10 mouse cellular contexts compared by ENCODE assay signal in the genomic region with DNA sequence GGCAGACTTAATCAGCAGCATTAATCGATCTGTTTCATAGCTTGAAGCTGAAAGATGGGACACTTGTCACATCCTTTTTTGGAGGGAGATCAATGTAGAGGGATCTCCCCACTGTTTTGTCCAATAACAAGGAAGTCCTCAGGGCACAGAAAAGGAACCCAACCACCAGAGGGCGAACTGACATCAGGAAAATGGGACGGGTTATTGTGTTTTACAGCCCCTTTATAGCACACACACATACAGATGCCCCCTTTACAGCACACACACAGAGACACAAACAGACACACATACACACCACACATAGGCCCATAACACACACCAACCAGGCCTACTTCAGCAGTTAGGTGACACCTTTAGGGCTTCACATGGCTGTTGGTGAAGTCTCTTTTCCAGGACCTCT. TPM values are rescaled to one million over a fixed set of nuclear protein-coding genes. Genes with fewer than 3 reads are reported as not detected.
DNase-seq lines count a peak whose midpoint lies in the region; ATAC-seq and TF ChIP-seq lines count a peak whose summit lies in the region.
"Had no signal": no experiment of that assay in that cellular context is flagged by ENCODE, and none has a peak within 500 bp of the region (broad histone marks: within the 10 kb centered on the region; RNA-seq: fewer than 3 reads in every experiment).

No protein-coding gene starts in this region.

- H3K27me3 ChIP-seq in limb, embryonic 11.5 days (ENCODE audit: control insufficient read depth, insufficient read depth, low read length), result no peaks in the 10 kb centered on the region
- peaks cover 23% of the 10 kb centered on the region for H3K27me3 ChIP-seq in limb, embryonic 10.5 days (ENCODE audit: low read depth, poor library complexity, severe bottlenecking)
- H3K27me3 ChIP-seq in midbrain, embryonic 14.5 days (ENCODE audit: control insufficient read depth, insufficient read depth, low read length), result no peaks in the 10 kb centered on the region

- H3K4me2 ChIP-seq in limb, embryonic 11.5 days (ENCODE audit: low read depth, severe bottlenecking), result no peak overlapping the region
- no peak overlapping the region for H3K4me2 ChIP-seq in midbrain, embryonic 14.5 days (ENCODE audit: low read length)

- peak; percentile 4 to 6 for DNase-seq in cerebellum, adult 18-20 months
- DNase-seq in cerebellum, adult 9-11 months, result no peak
- DNase-seq in limb, embryonic 11.5 days (ENCODE audit: low spot score), result peak; percentile 32
- no peak for DNase-seq in limb, embryonic 10.5 days (ENCODE audit: low spot score)
- peak; percentile 19 for DNase-seq in kidney, postnatal 14 days
- DNase-seq in midbrain, embryonic 14.5 days, result peak; percentile 37
- no peak for DNase-seq in spleen, postnatal 4 days (ENCODE audit: low spot score in 2 of 2)

- TF ChIP-seq CTCF in cortical plate, adult 2 months (IDR thresholded peaks at IDR 0.05; ENCODE audit: extremely low read depth, insufficient read depth, low read length), result peak; percentile 44

- WGBS in limb, embryonic 11.5 days, result 39% methylated on average over 3 of the region's 3 CpGs
- 47% methylated on average over 3 of the region's 3 CpGs for WGBS in limb, embryonic 10.5 days
- 26% methylated on average over 3 of the region's 3 CpGs for WGBS in midbrain, embryonic 14.5 days

- no peak for TF ChIP-seq POLR2A in cortical plate, adult 2 months (IDR thresholded peaks at IDR 0.05; ENCODE audit: extremely low read depth, insufficient read depth, low read length)

- ATAC-seq in limb, embryonic 11.5 days (ENCODE audit: insufficient number of reproducible peaks, low FRiP score, low TSS enrichment, low read depth), result no peak
- no peak for ATAC-seq in midbrain, embryonic 14.5 days (ENCODE audit: low FRiP score, low TSS enrichment)

- no peak overlapping the region for H3K4me3 ChIP-seq in limb, embryonic 11.5 days (ENCODE audit: low read depth, low read length)
- no peak overlapping the region for H3K4me3 ChIP-seq in limb, embryonic 10.5 days
- H3K4me3 ChIP-seq in cortical plate, adult 2 months (ENCODE audit: insufficient read depth, low read length), result no peak overlapping the region
- H3K4me3 ChIP-seq in midbrain, embryonic 14.5 days (replicated peaks; ENCODE audit: low read depth, low read length), result no peak overlapping the region

- no peaks in the 10 kb centered on the region for H3K9me3 ChIP-seq in limb, embryonic 11.5 days (ENCODE audit: control insufficient read depth, low read length)
- H3K9me3 ChIP-seq in limb, embryonic 10.5 days (replicated peaks), result no peaks in the 10 kb centered on the region
- H3K9me3 ChIP-seq in midbrain, embryonic 14.5 days (ENCODE audit: control insufficient read depth, low read length), result no peaks in the 10 kb centered on the region

- H3K4me1 ChIP-seq in limb, embryonic 11.5 days (ENCODE audit: control insufficient read depth, insufficient read depth, low read length), result no peaks in the 10 kb centered on the region
- H3K4me1 ChIP-seq in limb, embryonic 10.5 days, result no peaks in the 10 kb centered on the region
- H3K4me1 ChIP-seq in cortical plate, adult 2 months (ENCODE audit: control insufficient read depth, insufficient read depth, low read length), result peaks cover 1% of the 10 kb centered on the region; the same call in 1 of the 2 replicates
- H3K4me1 ChIP-seq in midbrain, embryonic 14.5 days (ENCODE audit: control insufficient read depth, insufficient read depth, low read length), result no peaks in the 10 kb centered on the region

- no peaks in the 10 kb centered on the region for H3K36me3 ChIP-seq in limb, embryonic 11.5 days (ENCODE audit: control insufficient read depth, insufficient read depth, low read length)
- no peaks in the 10 kb centered on the region for H3K36me3 ChIP-seq in limb, embryonic 10.5 days
- no peaks in the 10 kb centered on the region for H3K36me3 ChIP-seq in midbrain, embryonic 14.5 days (ENCODE audit: control insufficient read depth, insufficient read depth, low read length)

- no peak overlapping the region for H3K27ac ChIP-seq in limb, embryonic 11.5 days (replicated peaks; ENCODE audit: low read depth, low read length)
- H3K27ac ChIP-seq in limb, embryonic 10.5 days, result no peak overlapping the region
- H3K27ac ChIP-seq in cortical plate, adult 2 months (ENCODE audit: insufficient read depth, low read length), result no peak overlapping the region
- H3K27ac ChIP-seq in midbrain, embryonic 14.5 days (replicated peaks; ENCODE audit: low read depth, low read length), result no peak overlapping the region

- no peak overlapping the region for H3K9ac ChIP-seq in limb, embryonic 11.5 days (ENCODE audit: low read length)
- no peak overlapping the region for H3K9ac ChIP-seq in midbrain, embryonic 14.5 days (replicated peaks; ENCODE audit: low read length)

RNA-seq across cellular contexts. Expression of a gene that starts 21.2 kb away (rescaled TPM):
- 0.07 TPM in 1 of 2 replicates, not detected in the other for polyA plus RNA-seq in limb, embryonic 11.5 days (2014; fragmentation: Nextera tagmentation; extraction: Ambion mirVana)
- 0.04 and 0.10 TPM in 2 replicates for polyA plus RNA-seq in limb, embryonic 10.5 days (2016; fragmentation: Nextera tagmentation; extraction: Ambion mirVana)
- polyA plus RNA-seq in cortical plate, adult 2 months (2012; rRNA removed), result 0.54 and 0.66 TPM in 2 replicates
- polyA plus RNA-seq in midbrain, embryonic 14.5 days (2014; fragmentation: Nextera tagmentation; extraction: Ambion mirVana), result 0.07 and 0.09 TPM in 2 replicates
- polyA plus RNA-seq: C2C12; small intestine, adult 2 months had no signal

RNA-seq across cellular contexts. Expression of a gene that starts 40.0 kb away (rescaled TPM):
- polyA plus RNA-seq in limb, embryonic 11.5 days (2014; fragmentation: Nextera tagmentation; extraction: Ambion mirVana), result 0.18 TPM in 1 of 2 replicates, not detected in the other
- not detected in 2 replicates for polyA plus RNA-seq in limb, embryonic 10.5 days (2016; fragmentation: Nextera tagmentation; extraction: Ambion mirVana)
- 0.46 and 0.47 TPM in 2 replicates for polyA plus RNA-seq in cortical plate, adult 2 months (2012; rRNA removed)
- polyA plus RNA-seq in midbrain, embryonic 14.5 days (2014; fragmentation: Nextera tagmentation; extraction: Ambion mirVana), result 0.26 TPM in 1 of 2 replicates, not detected in the other
- polyA plus RNA-seq: C2C12; small intestine, adult 2 months had no signal

RNA-seq across cellular contexts. Expression of a gene that starts 50.4 kb away (rescaled TPM):
- polyA plus RNA-seq in limb, embryonic 11.5 days (2014; fragmentation: Nextera tagmentation; extraction: Ambion mirVana), result 6.9 and 9.1 TPM in 2 replicates
- 5.1 and 6.2 TPM in 2 replicates for polyA plus RNA-seq in limb, embryonic 10.5 days (2016; fragmentation: Nextera tagmentation; extraction: Ambion mirVana)
- 27.6 and 28.4 TPM in 2 replicates for polyA plus RNA-seq in cortical plate, adult 2 months (2012; rRNA removed)
- polyA plus RNA-seq in midbrain, embryonic 14.5 days (2014; fragmentation: Nextera tagmentation; extraction: Ambion mirVana), result 9.5 and 13.1 TPM in 2 replicates
- polyA plus RNA-seq: C2C12 had no signal

Comparison
In these comparisons a context has a peak if more than half of its experiments do, and no peak if none do; other contexts are left out.
1. DNase-seq: peak in cerebellum, adult 18-20 months (2 of 2), limb, embryonic 11.5 days (single experiment), kidney, postnatal 14 days (single experiment) and midbrain, embryonic 14.5 days (single experiment); none in cerebellum, adult 9-11 months (single experiment), limb, embryonic 10.5 days (single experiment) and spleen, postnatal 4 days (0 of 2).